Mouse (Mus musculus) neutrophil, adult 83 days (primary cell): ENCODE results near the gene Cab39l. TPM values are rescaled to one million over a fixed set of nuclear protein-coding genes. Genes with fewer than 3 reads are reported as not detected.

ENCODE experiments used
- total RNA-seq, 2 experiments: library from RNA; stranded (reverse); gene quantifications; one replicate each; pipeline ENCODE4 v1.2.4; 2023

The Cab39l gene
- total RNA-seq = 10 to 100 TPM; 14.2 to 15.6 TPM

DNA sequence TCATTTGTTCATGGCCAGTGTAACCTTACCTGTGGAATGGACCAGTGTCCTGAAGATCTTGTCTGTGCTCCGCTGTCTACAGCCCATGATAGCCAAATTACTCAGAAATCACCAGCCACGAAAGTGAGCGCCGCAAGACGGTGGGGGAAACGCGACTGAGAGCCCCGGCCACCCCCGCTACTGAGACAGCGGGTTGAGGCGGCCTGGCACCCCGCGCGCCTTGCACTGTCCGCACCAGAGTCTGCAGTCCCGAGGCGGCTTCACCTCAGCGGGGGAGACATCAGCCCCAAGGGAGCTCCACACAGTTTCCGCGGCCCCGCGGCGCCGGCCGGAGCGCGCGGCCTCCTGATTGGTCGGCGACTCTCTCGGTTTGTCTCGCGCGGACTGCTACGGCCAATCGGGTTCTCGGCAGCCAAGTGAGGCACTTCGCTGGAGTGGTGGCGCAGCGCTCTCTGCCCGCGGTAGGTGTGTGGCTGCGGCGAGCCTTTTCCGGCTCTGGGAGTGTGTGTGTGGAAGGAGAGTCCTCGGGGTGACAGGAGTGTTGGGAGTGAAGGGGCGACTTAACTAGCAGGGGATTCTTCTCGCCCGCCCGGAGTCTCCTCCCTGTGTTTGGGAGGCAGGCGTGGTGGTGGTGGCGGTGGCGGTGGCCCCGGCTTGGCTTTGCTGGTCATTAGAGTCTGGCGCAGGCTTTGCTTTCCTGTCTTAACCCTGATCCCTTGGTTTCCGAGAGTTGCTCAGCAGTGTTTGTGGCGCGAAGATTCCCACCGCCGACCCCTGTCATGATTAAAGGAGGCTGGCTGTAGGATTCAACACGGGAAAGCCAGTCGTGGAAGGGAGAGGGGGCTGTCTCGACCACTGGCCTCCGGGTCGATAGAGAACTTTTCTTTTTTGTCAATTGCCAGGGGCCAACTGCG lies at the start of gene Cab39l, which contains the start of gene Setdb2:
Gene Cab39l, plus strand, starts transcription at position 415 of the 914 bp plus-strand sequence.
Gene Setdb2, minus strand, starts transcription at position 327 of the 914 bp plus-strand sequence.

DNA sequence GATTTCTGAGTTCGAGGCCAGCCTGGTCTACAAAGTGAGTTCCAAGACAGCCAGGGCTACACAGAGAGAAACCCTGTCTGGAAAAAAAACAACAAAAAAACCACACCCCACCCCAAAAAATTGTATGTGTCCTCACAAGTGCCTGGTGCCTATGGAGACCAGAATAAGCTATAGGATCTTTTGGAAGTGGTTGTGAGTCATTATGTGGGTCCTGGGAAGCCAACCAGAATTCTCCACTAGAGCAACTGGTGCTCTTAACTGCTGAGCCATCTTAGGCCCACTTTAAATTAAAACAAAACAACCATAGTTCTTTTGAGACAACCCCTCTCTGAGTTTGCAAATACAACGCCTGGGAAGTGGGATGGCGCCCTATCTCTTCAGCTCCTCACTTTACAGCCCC lies 45.5 kb upstream of the Cab39l start, which contains the start of gene Phf11c:
Gene Phf11c, minus strand, starts transcription at position 101 of the 400 bp plus-strand sequence.

GRCm38 (mm10) chr14:59597398-59598259 lies 156.9 kb downstream of the Cab39l start, which contains the start of gene Cdadc1:
TSS of gene Cdadc1 (minus strand) at chr14:59597959.

DNA sequence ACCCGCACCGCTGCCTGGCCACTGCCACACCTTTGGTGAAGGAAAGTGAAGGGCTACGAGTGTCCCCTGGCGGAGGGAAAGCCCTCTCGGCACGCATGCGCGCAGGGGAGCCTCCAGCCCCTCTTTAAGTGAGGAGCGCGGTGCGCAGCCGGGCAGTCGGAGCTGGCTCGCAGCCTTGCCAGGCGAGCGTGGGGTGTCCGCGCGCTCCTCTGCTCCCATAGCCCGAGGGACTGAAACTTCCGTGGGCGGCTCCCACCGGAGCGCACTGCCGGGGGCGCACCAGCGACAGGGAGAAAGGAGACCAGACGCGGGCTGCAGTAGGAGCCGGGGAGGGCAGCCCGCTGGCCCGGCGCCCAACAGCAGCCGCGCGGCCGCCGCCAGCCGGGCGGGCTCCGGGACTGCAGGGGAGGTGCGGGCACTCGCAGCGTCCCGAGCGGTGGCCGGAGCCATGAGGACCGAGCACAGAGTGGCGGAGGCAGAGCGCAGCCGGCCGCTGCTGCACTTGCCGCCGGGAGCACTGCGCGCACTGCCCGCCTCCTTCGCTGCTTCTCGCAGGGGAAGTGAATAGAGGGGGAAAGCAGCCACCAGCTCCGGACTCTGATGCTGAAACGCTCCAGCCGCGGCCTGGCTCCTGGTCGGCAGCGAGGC lies 184.5 kb downstream of the Cab39l start, which contains the start of gene Shisa2:
Gene Shisa2, plus strand, starts transcription at position 151 of the 648 bp plus-strand sequence.

Other genes starting within 250 kb of the Cab39l start
- 1 to 10 TPM; 8.5 to 10.0 TPM for gene Rcbtb1, start 239.8 kb upstream of the Cab39l start, total RNA-seq
- under 1 TPM in 1 of 2 experiments, not detected in 1; 0.93 TPM for gene Gm6904, start 180.8 kb upstream of the Cab39l start, total RNA-seq
- 1 to 10 TPM in 1 of 2 experiments, under 1 TPM in 1; 0.94 to 1.1 TPM for gene Phf11a, start 143.4 kb upstream of the Cab39l start, total RNA-seq
- gene Phf11b, start 99.6 kb upstream of the Cab39l start, total RNA-seq = 1 to 10 TPM; 5.5 to 6.4 TPM
- gene Phf11d, start 75.5 kb upstream of the Cab39l start, total RNA-seq = 1 to 10 TPM; 3.3 to 4.5 TPM
- 1 to 10 TPM; 1.4 to 1.8 TPM for gene Phf11c, start 45.6 kb upstream of the Cab39l start, total RNA-seq
- gene Setdb2, start 88 bp upstream of the Cab39l start, total RNA-seq = 10 to 100 TPM; 14.3 to 20.0 TPM
- gene Cdadc1, start 157.0 kb downstream of the Cab39l start, total RNA-seq = 10 to 100 TPM; 35.7 to 40.7 TPM
- under 1 TPM; 0.18 to 0.29 TPM for gene Shisa2, start 184.3 kb downstream of the Cab39l start, total RNA-seq